Mouse (Mus musculus) forebrain, embryonic 10.5 days (tissue): ENCODE measurements around the gene Dnajb6. TPM values are rescaled to one million over a fixed set of nuclear protein-coding genes. Genes with fewer than 3 reads are reported as not detected.

ENCODE experiments used
- DNase-seq: peaks from one replicate; pipeline ENCODE4 v3.0.0-alpha.2; 2017; ENCODE audit warnings: low spot score; ENCODE audit errors: extremely low spot score
- H3K27ac ChIP-seq: fragments of 300-500 bp; sonication (generic); 2 replicates; pipeline ENCODE4 v1.5.1; 2016; ENCODE audit warnings: mild to moderate bottlenecking
- H3K27me3 ChIP-seq: fragments of 300-500 bp; sonication (generic); 2 replicates; pipeline ENCODE4 v1.6.1; 2016; ENCODE audit warnings: mild to moderate bottlenecking; ENCODE audit not compliant: poor library complexity, severe bottlenecking
- H3K36me3 ChIP-seq: fragments of 300-500 bp; sonication (generic); replicated peaks from 2 replicates; pipeline ENCODE4 v1.6.1; 2016; ENCODE audit warnings: mild to moderate bottlenecking, moderate library complexity
- H3K4me1 ChIP-seq: fragments of 300-500 bp; sonication (generic); 2 replicates; pipeline ENCODE4 v1.6.1; 2016
- H3K4me3 ChIP-seq: fragments of 300-500 bp; sonication (generic); 2 replicates; pipeline ENCODE4 v1.5.1; 2016; ENCODE audit warnings: mild to moderate bottlenecking, moderate library complexity
- H3K9me3 ChIP-seq: fragments of 300-500 bp; sonication (generic); 2 replicates; pipeline ENCODE4 v1.6.1; 2016; ENCODE audit warnings: mild to moderate bottlenecking, moderate library complexity
- WGBS: fragments of 180-500 bp; shearing (Covaris S2); methylation state at CpG from one replicate; pipeline ENCODE4 v1.1.7; 2016; 5-methylcytosine and 5-hydroxymethylcytosine counted together
- polyA plus RNA-seq: library from polyadenylated mRNA; unstranded; fragments of >200 nt; fragmentation: Nextera tagmentation; extraction: Ambion mirVana; gene quantifications from 2 replicates; pipeline ENCODE4 v1.2.1, GENCODE M21; 2016

Dnajb6 gene
- polyA plus RNA-seq, 1 experiment from 2014 or later, result 175 TPM

- H3K4me3 ChIP-seq, result no peak overlapping the region
- peaks cover 7% of the 10 kb centered on the region; the same call in 1 of the 2 replicates for H3K4me1 ChIP-seq
- no peak for DNase-seq
- 63% methylated on average over 4 of the region's 4 CpGs for WGBS
- no peaks in the 10 kb centered on the region for H3K36me3 ChIP-seq
- no peaks in the 10 kb centered on the region for H3K27me3 ChIP-seq
- H3K9me3 ChIP-seq, result no peaks in the 10 kb centered on the region
- no peak overlapping the region for H3K27ac ChIP-seq
Measured at GRCm38 (mm10) chr5:29864994-29865393, 129.5 kb downstream of the Dnajb6 start.

Other genes with a start within 250 kb of the Dnajb6 start
- 17.4 and 20.0 TPM in 2 replicates for gene Ube3c, start 166.4 kb upstream of the Dnajb6 start, polyA plus RNA-seq
- not detected in 2 replicates for gene Gm5129, start 248 bp downstream of the Dnajb6 start, polyA plus RNA-seq